Mouse (Mus musculus): ENCODE results near the gene Ugt2a3. TPM values are rescaled to one million over a fixed set of nuclear protein-coding genes. Genes with fewer than 3 reads are reported as not detected.
"Not testable (repeated sequence)": the region's sequence is repeated elsewhere in the genome, so short reads cannot be mapped to it uniquely, and the experiment has no call there.

The Ugt2a3 gene
- 0.10 TPM in 1 of 2 replicates, not detected in the other for polyA plus RNA-seq (2012; rRNA removed)

GRCm38 (mm10) chr5:87336961-87337697 is at the start of gene Ugt2a3:
Gene Ugt2a3 (minus strand): TSS chr5:87337195.
- 77% methylated on average over 11 of the region's 11 CpGs for WGBS
- no peak within 1 kb of the TSS for H3K4me3 ChIP-seq (ENCODE audit: control insufficient read depth, insufficient read depth, low read length)

DNA sequence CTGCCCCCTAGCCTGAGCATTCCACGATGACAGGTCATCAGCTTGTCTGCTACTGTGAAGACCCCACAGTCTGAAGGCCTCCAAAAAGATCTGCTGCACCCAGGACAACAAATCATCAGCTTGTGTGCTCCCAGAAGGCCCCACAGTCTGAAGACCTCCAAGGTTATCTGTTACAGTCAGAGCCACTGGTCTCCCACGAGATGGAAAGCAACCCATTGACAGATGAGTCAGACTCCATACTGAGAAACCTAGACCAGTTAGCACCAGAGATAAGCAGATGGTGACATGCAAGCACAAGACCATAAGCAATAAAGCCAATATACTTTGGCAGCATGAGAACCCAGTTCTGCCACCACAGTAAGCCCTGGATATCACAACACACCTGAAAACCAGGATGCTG is 43.2 kb upstream of the Ugt2a3 start:
- TF ChIP-seq POLR2A (IDR thresholded peaks at IDR 0.05; ENCODE audit: control insufficient read depth, extremely low read depth, insufficient read depth, low read length, poor library complexity) (no peak), CTCF (IDR thresholded peaks at IDR 0.05; ENCODE audit: borderline replicate concordance, control insufficient read depth, extremely low read depth, insufficient read depth, low read length, poor library complexity) (no peak)
- WGBS: 87% methylated on average over 2 of the region's 2 CpGs
- no peak overlapping the region for H3K27ac ChIP-seq (ENCODE audit: control insufficient read depth, insufficient read depth, low read length)

More at GRCm38 (mm10) chr5:87336961-87337697, at the start of gene Ugt2a3:
- no peaks in the 10 kb centered on the region for H3K4me1 ChIP-seq (replicated peaks; ENCODE audit: control insufficient read depth, insufficient read depth, low read length)
- no peak for DNase-seq
- H3K27ac ChIP-seq (ENCODE audit: control insufficient read depth, insufficient read depth, low read length): no peak within 1 kb of the TSS
- H3K36me3 ChIP-seq (ENCODE audit: control insufficient read depth, insufficient read depth, low read length): no peaks in the 10 kb centered on the region
- TF ChIP-seq CTCF (IDR thresholded peaks at IDR 0.05; ENCODE audit: borderline replicate concordance, control insufficient read depth, extremely low read depth, insufficient read depth, low read length, poor library complexity): no peak
- TF ChIP-seq POLR2A (IDR thresholded peaks at IDR 0.05; ENCODE audit: control insufficient read depth, extremely low read depth, insufficient read depth, low read length, poor library complexity): no peak
- H3K27me3 ChIP-seq (ENCODE audit: control insufficient read depth, insufficient read depth, low read length): no peaks in the 10 kb centered on the region

GRCm38 (mm10) chr5:87379825-87380224 is 42.8 kb upstream of the Ugt2a3 start:
- Histone ChIP-seq H3K4me1 (replicated peaks; ENCODE audit: control insufficient read depth, insufficient read depth, low read length) (no peaks in the 10 kb centered on the region), H3K27ac (ENCODE audit: control insufficient read depth, insufficient read depth, low read length) (no peak overlapping the region)

More for the DNA sequence above, 43.2 kb upstream of the Ugt2a3 start:
- H3K4me3 ChIP-seq (ENCODE audit: control insufficient read depth, insufficient read depth, low read length): no peak overlapping the region
- DNase-seq: no peak
- H3K27me3 ChIP-seq (ENCODE audit: control insufficient read depth, insufficient read depth, low read length): no peaks in the 10 kb centered on the region
- no peaks in the 10 kb centered on the region for H3K36me3 ChIP-seq (ENCODE audit: control insufficient read depth, insufficient read depth, low read length)
- H3K4me1 ChIP-seq (replicated peaks; ENCODE audit: control insufficient read depth, insufficient read depth, low read length): no peaks in the 10 kb centered on the region

DNA sequence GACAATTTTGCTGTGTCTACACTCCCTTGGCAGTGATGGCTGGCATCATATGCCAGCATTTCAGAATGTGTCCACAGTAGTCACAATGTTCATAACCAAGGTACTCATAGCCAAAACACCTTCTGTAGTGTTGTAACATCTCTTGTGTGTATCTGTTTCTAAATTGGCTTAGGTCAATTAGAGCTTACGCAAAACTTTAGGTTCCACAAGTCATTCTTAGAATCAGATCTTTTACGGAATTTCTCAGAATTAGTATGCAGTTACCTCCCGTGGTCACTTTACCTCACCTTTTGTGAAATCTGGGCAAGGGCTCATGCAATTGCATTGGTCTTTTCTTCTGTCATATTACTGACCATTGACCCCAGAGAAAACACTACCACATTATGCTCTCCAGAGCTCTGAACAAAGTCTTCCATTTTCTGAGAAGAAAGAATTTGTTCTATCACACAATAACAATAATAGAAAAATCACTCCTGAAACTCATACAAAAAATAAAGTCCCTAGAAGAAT is 38.9 kb upstream of the Ugt2a3 start:
- no peaks in the 10 kb centered on the region for H3K4me1 ChIP-seq (replicated peaks; ENCODE audit: control insufficient read depth, insufficient read depth, low read length)
- no peak overlapping the region for H3K27ac ChIP-seq (ENCODE audit: control insufficient read depth, insufficient read depth, low read length)
- TF ChIP-seq CTCF (IDR thresholded peaks at IDR 0.05; ENCODE audit: borderline replicate concordance, control insufficient read depth, extremely low read depth, insufficient read depth, low read length, poor library complexity) (no peak), POLR2A (IDR thresholded peaks at IDR 0.05; ENCODE audit: control insufficient read depth, extremely low read depth, insufficient read depth, low read length, poor library complexity) (no peak)
- no peak for DNase-seq
- H3K4me3 ChIP-seq (ENCODE audit: control insufficient read depth, insufficient read depth, low read length): no peak overlapping the region
- H3K36me3 ChIP-seq (ENCODE audit: control insufficient read depth, insufficient read depth, low read length): no peaks in the 10 kb centered on the region
- WGBS: 95% methylated on average over 3 of the region's 3 CpGs
- no peaks in the 10 kb centered on the region for H3K27me3 ChIP-seq (ENCODE audit: control insufficient read depth, insufficient read depth, low read length)

More at GRCm38 (mm10) chr5:87379825-87380224, 42.8 kb upstream of the Ugt2a3 start:
- Histone ChIP-seq H3K36me3 (ENCODE audit: control insufficient read depth, insufficient read depth, low read length) (no peaks in the 10 kb centered on the region), H3K4me3 (ENCODE audit: control insufficient read depth, insufficient read depth, low read length) (no peak overlapping the region), H3K27me3 (ENCODE audit: control insufficient read depth, insufficient read depth, low read length) (no peaks in the 10 kb centered on the region)
- no peak for DNase-seq
- TF ChIP-seq CTCF (IDR thresholded peaks at IDR 0.05; ENCODE audit: borderline replicate concordance, control insufficient read depth, extremely low read depth, insufficient read depth, low read length, poor library complexity): no peak
- TF ChIP-seq POLR2A (IDR thresholded peaks at IDR 0.05; ENCODE audit: control insufficient read depth, extremely low read depth, insufficient read depth, low read length, poor library complexity): no peak

DNA sequence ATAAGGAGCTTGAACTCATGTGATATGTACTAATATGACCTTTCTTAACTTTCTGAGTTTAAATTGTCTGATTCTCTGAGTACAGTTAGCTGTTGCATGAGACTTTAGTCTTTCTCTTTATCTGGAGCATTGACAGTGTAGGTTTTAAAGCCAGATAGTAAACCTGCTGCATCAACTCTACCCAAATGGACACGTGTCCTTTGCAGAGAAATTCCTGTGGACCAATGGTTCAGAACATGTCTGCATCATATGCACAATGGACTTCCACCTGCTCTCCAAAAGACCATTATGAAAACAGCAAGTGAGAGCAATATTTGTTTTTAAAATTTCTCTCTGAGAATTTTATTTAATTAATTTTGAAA is 36.5 kb upstream of the Ugt2a3 start:
- no peaks in the 10 kb centered on the region for H3K36me3 ChIP-seq (ENCODE audit: control insufficient read depth, insufficient read depth, low read length)
- DNase-seq: no peak
- no peaks in the 10 kb centered on the region for H3K27me3 ChIP-seq (ENCODE audit: control insufficient read depth, insufficient read depth, low read length)
- no peak overlapping the region for H3K4me3 ChIP-seq (ENCODE audit: control insufficient read depth, insufficient read depth, low read length)
- no peak overlapping the region for H3K27ac ChIP-seq (ENCODE audit: control insufficient read depth, insufficient read depth, low read length)
- WGBS: 75% methylated on average over 1 of the region's 1 CpGs
- TF ChIP-seq POLR2A (IDR thresholded peaks at IDR 0.05; ENCODE audit: control insufficient read depth, extremely low read depth, insufficient read depth, low read length, poor library complexity) (no peak), CTCF (IDR thresholded peaks at IDR 0.05; ENCODE audit: borderline replicate concordance, control insufficient read depth, extremely low read depth, insufficient read depth, low read length, poor library complexity) (no peak)
- no peaks in the 10 kb centered on the region for H3K4me1 ChIP-seq (replicated peaks; ENCODE audit: control insufficient read depth, insufficient read depth, low read length)

DNA sequence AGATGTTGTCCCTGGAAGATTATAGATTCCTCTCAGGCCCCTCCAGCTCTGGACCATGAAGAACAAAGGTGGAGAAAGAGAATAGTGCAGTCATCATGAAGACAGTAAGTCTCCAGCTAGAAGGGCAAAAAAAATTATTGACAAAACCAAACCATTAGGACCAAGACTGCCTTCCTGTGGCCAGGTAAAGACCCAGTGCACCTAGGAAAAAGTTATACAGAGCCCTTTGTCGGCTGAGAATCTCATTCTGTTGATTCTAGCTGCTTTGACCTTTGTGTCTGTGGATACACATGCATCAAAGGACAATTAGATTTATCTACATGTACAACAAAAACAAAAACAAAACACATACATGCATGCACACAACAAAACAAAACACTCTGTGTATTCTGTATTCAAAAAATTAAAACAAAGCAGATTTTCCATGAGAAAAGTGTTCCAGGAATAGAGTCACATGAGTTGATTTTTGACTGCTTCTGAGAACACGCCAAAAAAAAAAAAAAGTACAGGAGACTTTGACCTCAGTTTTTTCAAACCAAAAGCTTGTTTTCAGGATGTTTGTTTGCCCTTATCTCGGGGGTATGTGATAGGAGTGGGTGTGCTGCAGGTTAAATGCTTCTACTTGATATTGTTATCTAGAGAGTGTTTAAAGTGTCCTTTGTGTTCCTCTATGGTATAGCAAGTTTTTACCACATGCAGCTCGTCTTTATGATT is 36.0 kb upstream of the Ugt2a3 start:
- H3K36me3 ChIP-seq (ENCODE audit: control insufficient read depth, insufficient read depth, low read length); H3K27ac ChIP-seq (ENCODE audit: control insufficient read depth, insufficient read depth, low read length); H3K4me3 ChIP-seq (ENCODE audit: control insufficient read depth, insufficient read depth, low read length); H3K4me1 ChIP-seq (replicated peaks; ENCODE audit: control insufficient read depth, insufficient read depth, low read length); DNase-seq; H3K27me3 ChIP-seq (ENCODE audit: control insufficient read depth, insufficient read depth, low read length): not testable (repeated sequence)
- 57% methylated on average over 4 of the region's 4 CpGs for WGBS

All from thymus, adult 2 months (tissue).